In genomic region chr19:6048681-6049410, GRCm38 (mm10) we compare ENCODE assay signal across 11 mouse cellular contexts. TPM values are rescaled to one million over a fixed set of nuclear protein-coding genes. Genes with fewer than 3 reads are reported as not detected.
DNase-seq lines count a peak whose midpoint lies in the region; ATAC-seq and TF ChIP-seq lines count a peak whose summit lies in the region.
"Had no signal": no experiment of that assay in that cellular context is flagged by ENCODE, and none has a peak within 500 bp of the region (broad histone marks: within the 10 kb centered on the region; RNA-seq: fewer than 3 reads in every experiment).

No protein-coding gene starts in this region.

- H3K9me3 ChIP-seq in forebrain, embryonic 12.5 days, result no peaks in the 10 kb centered on the region
- H3K9me3 ChIP-seq in forebrain, postnatal 0 days (ENCODE audit: low read length), result no peaks in the 10 kb centered on the region
- no peaks in the 10 kb centered on the region for H3K9me3 ChIP-seq in megakaryocyte, embryonic 14.5 days
- H3K9me3 ChIP-seq in embryonic facial prominence, embryonic 14.5 days (ENCODE audit: control insufficient read depth, low read length), result no peaks in the 10 kb centered on the region

- no peak overlapping the region for H3K9ac ChIP-seq in forebrain, embryonic 12.5 days
- no peak overlapping the region for H3K9ac ChIP-seq in forebrain, postnatal 0 days
- no peak overlapping the region for H3K9ac ChIP-seq in embryonic facial prominence, embryonic 14.5 days (ENCODE audit: low read depth, low read length)

- H3K27me3 ChIP-seq in forebrain, embryonic 12.5 days, result no peaks in the 10 kb centered on the region
- no peaks in the 10 kb centered on the region for H3K27me3 ChIP-seq in forebrain, postnatal 0 days (ENCODE audit: insufficient read depth, low read length)
- no peaks in the 10 kb centered on the region for H3K27me3 ChIP-seq in megakaryocyte, embryonic 14.5 days (replicated peaks)
- no peaks in the 10 kb centered on the region for H3K27me3 ChIP-seq in embryonic facial prominence, embryonic 14.5 days (replicated peaks; ENCODE audit: control insufficient read depth, insufficient read depth, low read length)

- H3K4me2 ChIP-seq in forebrain, embryonic 12.5 days, result no peak overlapping the region
- H3K4me2 ChIP-seq in forebrain, postnatal 0 days (ENCODE audit: low read depth), result no peak overlapping the region
- H3K4me2 ChIP-seq in embryonic facial prominence, embryonic 14.5 days (ENCODE audit: low read depth, low read length), result 0 out of 2 replicates have a peak overlapping the region, but pooled peaks have one; percentile 93

- WGBS in forebrain, embryonic 12.5 days, result 88% methylated on average over 11 of the region's 11 CpGs
- 92% methylated on average over 11 of the region's 11 CpGs for WGBS in forebrain, postnatal 0 days
- 84% methylated on average over 11 of the region's 11 CpGs for WGBS in embryonic facial prominence, embryonic 14.5 days

- no peak overlapping the region for H3K27ac ChIP-seq in forebrain, embryonic 12.5 days
- H3K27ac ChIP-seq in forebrain, postnatal 0 days (ENCODE audit: low read depth, low read length), result no peak overlapping the region
- no peak overlapping the region for H3K27ac ChIP-seq in embryonic facial prominence, embryonic 14.5 days (replicated peaks; ENCODE audit: low read depth, low read length)
- H3K27ac ChIP-seq: macrophage had no signal

- peaks cover 26% of the 10 kb centered on the region for H3K4me1 ChIP-seq in forebrain, embryonic 12.5 days
- H3K4me1 ChIP-seq in forebrain, postnatal 0 days (ENCODE audit: insufficient read depth), result peaks cover 12% of the 10 kb centered on the region; the same call in 1 of the 2 replicates
- peaks cover 76% of the 10 kb centered on the region for H3K4me1 ChIP-seq in megakaryocyte, embryonic 14.5 days
- peaks cover 16% of the 10 kb centered on the region for H3K4me1 ChIP-seq in embryonic facial prominence, embryonic 14.5 days (ENCODE audit: control insufficient read depth, insufficient read depth, low read length)

- TF ChIP-seq CTCF in forebrain, postnatal 0 days (IDR thresholded peaks at IDR 0.05; ENCODE audit: low read depth), result no peak

- H3K36me3 ChIP-seq in forebrain, embryonic 12.5 days (replicated peaks), result peaks cover 58% of the 10 kb centered on the region
- peaks cover 54% of the 10 kb centered on the region for H3K36me3 ChIP-seq in forebrain, postnatal 0 days (ENCODE audit: insufficient read depth)
- H3K36me3 ChIP-seq in megakaryocyte, embryonic 14.5 days (replicated peaks; ENCODE audit: low read length), result peaks cover 61% of the 10 kb centered on the region
- H3K36me3 ChIP-seq in embryonic facial prominence, embryonic 14.5 days (ENCODE audit: control insufficient read depth, insufficient read depth, low read length), result peaks cover 59% of the 10 kb centered on the region

- no peak for DNase-seq in forebrain, postnatal 0 days
- no peak for DNase-seq in embryonic facial prominence, embryonic 14.5 days (ENCODE audit: low spot score)
- DNase-seq in gastrocnemius, postnatal 4 days (ENCODE audit: low spot score in 2 of 2), result no peak
- DNase-seq in retina, postnatal 1 day, result no peak
- DNase-seq: adrenal gland, adult 2 months had no signal

- ATAC-seq in forebrain, embryonic 12.5 days (ENCODE audit: low FRiP score), result no peak
- ATAC-seq in forebrain, postnatal 0 days, result no peak
- no peak for ATAC-seq in megakaryocyte, adult 5-6 weeks (ENCODE audit: poor library complexity, severe bottlenecking)
- no peak for ATAC-seq in embryonic facial prominence, embryonic 14.5 days (ENCODE audit: low read depth)
- peak; percentile 39 for ATAC-seq in neutrophil, adult 5-6 weeks (ENCODE audit: extremely low read depth, insufficient number of reproducible peaks, low FRiP score, poor library complexity, severe bottlenecking)
- ATAC-seq: inflammation-experienced regulatory T-cells, adult 6 months had no signal

- 0 out of 2 replicates have a peak overlapping the region, but pooled peaks have one; percentile 10 for H3K4me3 ChIP-seq in forebrain, embryonic 12.5 days (replicated peaks)
- H3K4me3 ChIP-seq in forebrain, postnatal 0 days (ENCODE audit: low read depth, low read length), result no peak overlapping the region
- peak overlapping the region; percentile 97 for H3K4me3 ChIP-seq in megakaryocyte, embryonic 14.5 days (replicated peaks)
- H3K4me3 ChIP-seq in embryonic facial prominence, embryonic 14.5 days (ENCODE audit: low read depth, low read length), result no peak overlapping the region

RNA-seq across cellular contexts. Expression of gene Syvn1, which starts 2.5 kb away (rescaled TPM):
- 26.4 and 31.3 TPM in 2 replicates for polyA plus RNA-seq in forebrain, embryonic 12.5 days (2016; fragmentation: Nextera tagmentation; extraction: Ambion mirVana)
- total RNA-seq in forebrain, postnatal 0 days (2014; rRNA removed), result 15.8 and 23.7 TPM in 2 replicates
- polyA plus RNA-seq in forebrain, postnatal 0 days (2015; fragmentation: Nextera tagmentation; extraction: Ambion mirVana), result 24.7 and 27.7 TPM in 2 replicates
- polyA plus RNA-seq in megakaryocyte, embryonic 14.5 days (2012; ENCODE audit: insufficient read depth, low replicate concordance), result 129 and 202 TPM in 2 replicates
- 16.8 and 17.8 TPM in 2 replicates for total RNA-seq in megakaryocyte, adult 5-6 weeks (2015)
- total RNA-seq in megakaryocyte, adult 5-6 weeks (2017), result 6.3 and 7.2 TPM in 2 replicates
- polyA plus RNA-seq in embryonic facial prominence, embryonic 14.5 days (2014; fragmentation: Nextera tagmentation; extraction: Ambion mirVana), result 32.1 and 34.9 TPM in 2 replicates
- 42.1 and 45.3 TPM in 2 replicates for total RNA-seq in neutrophil, adult 5-6 weeks (2017)
- 10 to 100 TPM; 28.9 to 30.7 TPM for total RNA-seq in gastrocnemius, postnatal 4 days (2021)

RNA-seq across cellular contexts. Expression of gene Mrpl49, which starts 8.7 kb away (rescaled TPM):
- polyA plus RNA-seq in forebrain, embryonic 12.5 days (2016; fragmentation: Nextera tagmentation; extraction: Ambion mirVana), result 74.7 and 76.7 TPM in 2 replicates
- 47.1 and 50.8 TPM in 2 replicates for total RNA-seq in forebrain, postnatal 0 days (2014; rRNA removed)
- 54.4 and 55.7 TPM in 2 replicates for polyA plus RNA-seq in forebrain, postnatal 0 days (2015; fragmentation: Nextera tagmentation; extraction: Ambion mirVana)
- polyA plus RNA-seq in megakaryocyte, embryonic 14.5 days (2012; ENCODE audit: insufficient read depth, low replicate concordance), result 19.0 and 54.3 TPM in 2 replicates
- total RNA-seq in megakaryocyte, adult 5-6 weeks (2015), result 28.7 and 35.8 TPM in 2 replicates
- total RNA-seq in megakaryocyte, adult 5-6 weeks (2017), result 31.0 and 33.0 TPM in 2 replicates
- polyA plus RNA-seq in embryonic facial prominence, embryonic 14.5 days (2014; fragmentation: Nextera tagmentation; extraction: Ambion mirVana), result 67.5 and 69.8 TPM in 2 replicates
- 28.7 and 29.2 TPM in 2 replicates for total RNA-seq in neutrophil, adult 5-6 weeks (2017)
- 10 to 100 TPM; 45.0 to 46.2 TPM for total RNA-seq in gastrocnemius, postnatal 4 days (2021)

RNA-seq across cellular contexts. Expression of gene Fau, which starts 8.8 kb away (rescaled TPM):
- polyA plus RNA-seq in forebrain, embryonic 12.5 days (2016; fragmentation: Nextera tagmentation; extraction: Ambion mirVana), result 652 and 668 TPM in 2 replicates
- 1,002 and 1,178 TPM in 2 replicates for total RNA-seq in forebrain, postnatal 0 days (2014; rRNA removed)
- polyA plus RNA-seq in forebrain, postnatal 0 days (2015; fragmentation: Nextera tagmentation; extraction: Ambion mirVana), result 610 and 775 TPM in 2 replicates
- polyA plus RNA-seq in megakaryocyte, embryonic 14.5 days (2012; ENCODE audit: insufficient read depth, low replicate concordance), result 3,425 and 5,919 TPM in 2 replicates
- total RNA-seq in megakaryocyte, adult 5-6 weeks (2015), result 2,056 and 2,077 TPM in 2 replicates
- total RNA-seq in megakaryocyte, adult 5-6 weeks (2017), result 1,670 and 1,985 TPM in 2 replicates
- 870 and 937 TPM in 2 replicates for polyA plus RNA-seq in embryonic facial prominence, embryonic 14.5 days (2014; fragmentation: Nextera tagmentation; extraction: Ambion mirVana)
- 2,994 and 3,021 TPM in 2 replicates for total RNA-seq in neutrophil, adult 5-6 weeks (2017)
- 1,000 to 10,000 TPM in 1 of 2 experiments, 100 to 1,000 TPM in 1; 949 to 1,029 TPM for total RNA-seq in gastrocnemius, postnatal 4 days (2021)

RNA-seq across cellular contexts. Expression of gene Znhit2, which starts 12.1 kb away (rescaled TPM):
- polyA plus RNA-seq in forebrain, embryonic 12.5 days (2016; fragmentation: Nextera tagmentation; extraction: Ambion mirVana), result 30.8 and 35.4 TPM in 2 replicates
- total RNA-seq in forebrain, postnatal 0 days (2014; rRNA removed), result 42.5 and 50.8 TPM in 2 replicates
- 46.1 and 47.1 TPM in 2 replicates for polyA plus RNA-seq in forebrain, postnatal 0 days (2015; fragmentation: Nextera tagmentation; extraction: Ambion mirVana)
- 39.7 and 64.8 TPM in 2 replicates for polyA plus RNA-seq in megakaryocyte, embryonic 14.5 days (2012; ENCODE audit: insufficient read depth, low replicate concordance)
- 8.9 and 10.0 TPM in 2 replicates for total RNA-seq in megakaryocyte, adult 5-6 weeks (2015)
- 10.4 and 11.3 TPM in 2 replicates for total RNA-seq in megakaryocyte, adult 5-6 weeks (2017)
- 33.1 and 33.6 TPM in 2 replicates for polyA plus RNA-seq in embryonic facial prominence, embryonic 14.5 days (2014; fragmentation: Nextera tagmentation; extraction: Ambion mirVana)
- 18.4 and 20.3 TPM in 2 replicates for total RNA-seq in neutrophil, adult 5-6 weeks (2017)
- total RNA-seq in gastrocnemius, postnatal 4 days (2021), result 10 to 100 TPM; 13.2 to 13.4 TPM

RNA-seq across cellular contexts. Expression of gene Tm7sf2, which starts 19.3 kb away (rescaled TPM):
- 31.7 and 32.8 TPM in 2 replicates for polyA plus RNA-seq in forebrain, embryonic 12.5 days (2016; fragmentation: Nextera tagmentation; extraction: Ambion mirVana)
- total RNA-seq in forebrain, postnatal 0 days (2014; rRNA removed), result 70.6 and 79.6 TPM in 2 replicates
- polyA plus RNA-seq in forebrain, postnatal 0 days (2015; fragmentation: Nextera tagmentation; extraction: Ambion mirVana), result 37.1 and 43.3 TPM in 2 replicates
- polyA plus RNA-seq in megakaryocyte, embryonic 14.5 days (2012; ENCODE audit: insufficient read depth, low replicate concordance), result 26.1 and 59.5 TPM in 2 replicates
- 4.7 and 8.6 TPM in 2 replicates for total RNA-seq in megakaryocyte, adult 5-6 weeks (2015)
- total RNA-seq in megakaryocyte, adult 5-6 weeks (2017), result 4.5 and 4.7 TPM in 2 replicates
- polyA plus RNA-seq in embryonic facial prominence, embryonic 14.5 days (2014; fragmentation: Nextera tagmentation; extraction: Ambion mirVana), result 19.5 and 21.7 TPM in 2 replicates
- 5.6 and 8.1 TPM in 2 replicates for total RNA-seq in neutrophil, adult 5-6 weeks (2017)
- 10 to 100 TPM in 1 of 2 experiments, 1 to 10 TPM in 1; 9.9 to 14.7 TPM for total RNA-seq in gastrocnemius, postnatal 4 days (2021)

Comparison
In these comparisons a context has a peak if more than half of its experiments do, and no peak if none do; other contexts are left out.
1. H3K4me3 ChIP-seq: peak in forebrain, embryonic 12.5 days (single experiment) and megakaryocyte, embryonic 14.5 days (single experiment); none in forebrain, postnatal 0 days (single experiment) and embryonic facial prominence, embryonic 14.5 days (single experiment).